In genomic region chr3:159004013-159004412, GRCm38 (mm10) we compare ENCODE assay signal across 17 mouse cellular contexts.
"Had no signal": no experiment of that assay in that cellular context is flagged by ENCODE, and none has a peak within 500 bp of the region (broad histone marks: within the 10 kb centered on the region; RNA-seq: fewer than 3 reads in every experiment).

No protein-coding gene starts in this region.

- H3K4me1 ChIP-seq: lung, embryonic 15.5 days; megakaryocyte, embryonic 14.5 days; midbrain, embryonic 13.5 days; midbrain, embryonic 15.5 days; neural tube, embryonic 12.5 days; stomach, embryonic 15.5 days had no signal

- H3K9me3 ChIP-seq: lung, embryonic 15.5 days; megakaryocyte, embryonic 14.5 days; midbrain, embryonic 13.5 days; midbrain, embryonic 15.5 days; neural tube, embryonic 12.5 days; stomach, embryonic 15.5 days had no signal

- DNase-seq: lung, adult 2 months; lung, postnatal 14 days; lung, postnatal 36 days; right cerebral cortex, postnatal 14 days; thymus, adult 2 months; thymus, postnatal 25 days; thymus, postnatal 4 days had no signal

- ATAC-seq: lung, postnatal 0 days; midbrain, embryonic 13.5 days; midbrain, embryonic 15.5 days had no signal

- H3K9ac ChIP-seq: lung, embryonic 15.5 days; midbrain, embryonic 13.5 days; midbrain, embryonic 15.5 days; neural tube, embryonic 12.5 days; stomach, embryonic 15.5 days had no signal

- H3K27me3 ChIP-seq: lung, embryonic 15.5 days; megakaryocyte, embryonic 14.5 days; midbrain, embryonic 15.5 days; neural tube, embryonic 12.5 days; stomach, embryonic 15.5 days had no signal

- H3K4me2 ChIP-seq: lung, embryonic 15.5 days; midbrain, embryonic 11.5 days; midbrain, embryonic 13.5 days; midbrain, embryonic 15.5 days; neural tube, embryonic 12.5 days; stomach, embryonic 15.5 days had no signal

- H3K27ac ChIP-seq: lung, embryonic 15.5 days; macrophage; midbrain, embryonic 13.5 days; midbrain, embryonic 15.5 days; neural tube, embryonic 12.5 days; stomach, embryonic 15.5 days; stomach, postnatal 0 days had no signal

- H3K4me3 ChIP-seq: lung, embryonic 15.5 days; megakaryocyte, embryonic 14.5 days; midbrain, embryonic 13.5 days; midbrain, embryonic 15.5 days; neural tube, embryonic 12.5 days; stomach, embryonic 15.5 days had no signal

- H3K36me3 ChIP-seq: lung, embryonic 15.5 days; midbrain, embryonic 13.5 days; midbrain, embryonic 15.5 days; neural tube, embryonic 12.5 days; stomach, embryonic 15.5 days had no signal
